Mouse (Mus musculus): Measurements from ENCODE around the gene Olfr986.

Gene Olfr986

GRCm38 (mm10) chr9:40234233-40235072 is 53.7 kb downstream of the Olfr986 start:
- DNase-seq (ENCODE audit: low spot score in 2 of 2): no peak

GRCm38 (mm10) chr9:40235220-40235619 is 54.5 kb downstream of the Olfr986 start:
- DNase-seq (ENCODE audit: low spot score in 2 of 2): no peak

Measured in right cerebral cortex, adult 2 months (tissue).